Mouse (Mus musculus) midbrain, embryonic 12.5 days (tissue): Measurements from ENCODE around the gene Irf9. TPM values are rescaled to one million over a fixed set of nuclear protein-coding genes. Genes with fewer than 3 reads are reported as not detected.

ENCODE experiments used
- ATAC-seq: fragments of 200-750 bp; cut with Nextera tagmentation; 2 replicates; pipeline ENCODE4 v1.8.0; 2017; ENCODE audit warnings: low read depth, moderate TSS enrichment, moderate library complexity; ENCODE audit not compliant: low FRiP score
- H3K27ac ChIP-seq: fragments of 300-500 bp; sonication (generic); replicated peaks from 2 replicates; pipeline ENCODE4 v1.5.1; 2016; ENCODE audit warnings: mild to moderate bottlenecking
- H3K27me3 ChIP-seq: fragments of 300-500 bp; sonication (generic); 2 replicates; pipeline ENCODE4 v1.6.1; 2016; ENCODE audit warnings: mild to moderate bottlenecking
- H3K36me3 ChIP-seq: fragments of 300-500 bp; sonication (generic); 2 replicates; pipeline ENCODE4 v1.6.1; 2016
- H3K4me1 ChIP-seq: fragments of 300-500 bp; sonication (generic); 2 replicates; pipeline ENCODE4 v1.6.1; 2016
- H3K4me2 ChIP-seq: fragments of 300-500 bp; sonication (generic); replicated peaks from 2 replicates; pipeline ENCODE4 v1.6.1; 2016; ENCODE audit warnings: mild to moderate bottlenecking, moderate library complexity
- H3K4me3 ChIP-seq: fragments of 300-500 bp; sonication (generic); 2 replicates; pipeline ENCODE4 v1.5.1; 2016; ENCODE audit warnings: mild to moderate bottlenecking
- H3K9ac ChIP-seq: fragments of 300-500 bp; sonication (generic); replicated peaks from 2 replicates; pipeline ENCODE4 v1.6.1; 2016; ENCODE audit warnings: mild to moderate bottlenecking, moderate library complexity
- H3K9me3 ChIP-seq: fragments of 300-500 bp; sonication (generic); 2 replicates; pipeline ENCODE4 v1.6.1; 2016; ENCODE audit warnings: mild to moderate bottlenecking
- WGBS: fragments of 180-500 bp; shearing (Covaris S2); methylation state at CpG from one replicate; pipeline ENCODE4 v1.1.7; 2016; 5-methylcytosine and 5-hydroxymethylcytosine counted together
- polyA plus RNA-seq: library from polyadenylated mRNA; unstranded; fragments of >200 nt; fragmentation: Nextera tagmentation; extraction: Ambion mirVana; gene quantifications from 2 replicates; pipeline ENCODE4 v1.2.1, GENCODE M21; 2016

The Irf9 gene
- 9.4 and 11.5 TPM in 2 replicates for polyA plus RNA-seq

DNA sequence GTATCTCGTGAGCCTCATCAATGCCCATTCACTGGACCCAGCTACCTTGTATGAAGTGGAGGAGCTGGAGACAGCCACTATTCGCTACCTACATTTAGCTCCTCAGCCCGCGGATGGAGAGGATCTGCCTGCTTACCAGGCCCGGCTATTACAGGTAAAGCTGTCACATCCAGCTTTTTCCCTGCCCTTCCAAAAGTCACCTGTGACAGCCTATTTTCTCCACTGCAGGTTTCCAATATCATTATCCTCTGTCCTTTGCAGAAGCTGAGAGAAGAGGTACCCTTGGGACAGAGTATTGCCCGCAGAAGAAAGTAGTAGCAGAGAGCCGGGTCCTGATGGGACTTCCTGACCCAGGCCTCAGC, at the start of gene Irf9:
Gene Irf9, plus strand, starts transcription at position 301 of the 362 bp plus-strand sequence.
- Histone ChIP-seq H3K4me1 (peaks cover 10% of the 10 kb centered on the region; the same call in 1 of the 2 replicates), H3K27ac (no peak within 1 kb of the TSS), H3K4me3 (peak within 1 kb of the TSS; percentile 12; the same call in 1 of the 2 replicates), H3K36me3 (peaks cover 81% of the 10 kb centered on the region), H3K27me3 (no peaks in the 10 kb centered on the region), H3K9ac (peak within 1 kb of the TSS; percentile 39; the same call in 1 of the 2 replicates), H3K9me3 (no peaks in the 10 kb centered on the region), H3K4me2 (peak within 1 kb of the TSS; percentile 34)
- ATAC-seq = no peak
- WGBS = 89% methylated on average over 7 of the region's 7 CpGs

DNA sequence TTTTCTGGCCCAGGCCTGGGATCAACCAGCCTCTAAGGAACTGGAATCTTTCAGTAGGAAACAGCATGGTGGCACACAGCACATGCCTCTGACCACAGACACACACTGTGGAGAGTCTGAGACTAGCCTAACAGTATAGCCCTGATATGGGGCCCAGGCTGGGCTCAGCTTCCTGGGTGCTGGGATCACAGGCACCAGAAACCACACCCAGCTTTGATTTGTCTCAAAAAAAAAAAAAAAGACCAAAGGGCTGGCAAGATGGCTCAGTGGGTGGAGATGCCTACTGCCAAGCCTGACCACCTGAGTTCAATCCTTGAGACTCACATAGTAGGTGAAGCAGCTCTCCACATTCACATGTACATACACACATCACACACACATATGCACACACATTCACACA, 48.7 kb upstream of the Irf9 start:
- no peak for ATAC-seq
- Histone ChIP-seq H3K4me3 (no peak overlapping the region), H3K9me3 (no peaks in the 10 kb centered on the region), H3K36me3 (no peaks in the 10 kb centered on the region), H3K9ac (no peak overlapping the region), H3K4me2 (no peak overlapping the region), H3K27ac (no peak overlapping the region), H3K27me3 (no peaks in the 10 kb centered on the region), H3K4me1 (peaks cover 4% of the 10 kb centered on the region; the same call in 1 of the 2 replicates)

DNA sequence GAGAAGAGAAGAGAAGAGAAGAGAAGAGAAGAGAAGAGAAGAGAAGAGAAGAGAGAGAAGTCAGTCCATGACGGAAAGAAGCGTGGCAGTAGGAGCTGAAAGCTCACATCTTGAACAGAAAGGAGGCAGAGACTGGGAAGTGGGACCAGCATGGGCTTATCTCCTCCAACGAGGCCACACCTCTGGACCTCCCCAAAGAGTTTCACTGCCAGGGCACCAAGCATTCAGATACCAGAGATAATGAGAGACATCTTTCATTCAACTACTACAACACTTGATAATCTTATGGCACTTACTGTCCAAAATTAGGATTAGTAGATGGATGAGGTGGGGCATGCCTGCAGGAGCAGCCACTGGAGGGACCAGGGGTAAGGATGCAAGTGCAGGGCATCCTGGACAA, 47.6 kb upstream of the Irf9 start:
- 91% methylated on average over 3 of the region's 3 CpGs for WGBS
- H3K4me1 ChIP-seq = peaks cover 4% of the 10 kb centered on the region; the same call in 1 of the 2 replicates
- H3K27me3 ChIP-seq = no peaks in the 10 kb centered on the region
- no peaks in the 10 kb centered on the region for H3K9me3 ChIP-seq
- no peak overlapping the region for H3K27ac ChIP-seq
- no peak overlapping the region for H3K4me2 ChIP-seq
- no peak overlapping the region for H3K9ac ChIP-seq
- no peaks in the 10 kb centered on the region for H3K36me3 ChIP-seq
- ATAC-seq = no peak
- no peak overlapping the region for H3K4me3 ChIP-seq

DNA sequence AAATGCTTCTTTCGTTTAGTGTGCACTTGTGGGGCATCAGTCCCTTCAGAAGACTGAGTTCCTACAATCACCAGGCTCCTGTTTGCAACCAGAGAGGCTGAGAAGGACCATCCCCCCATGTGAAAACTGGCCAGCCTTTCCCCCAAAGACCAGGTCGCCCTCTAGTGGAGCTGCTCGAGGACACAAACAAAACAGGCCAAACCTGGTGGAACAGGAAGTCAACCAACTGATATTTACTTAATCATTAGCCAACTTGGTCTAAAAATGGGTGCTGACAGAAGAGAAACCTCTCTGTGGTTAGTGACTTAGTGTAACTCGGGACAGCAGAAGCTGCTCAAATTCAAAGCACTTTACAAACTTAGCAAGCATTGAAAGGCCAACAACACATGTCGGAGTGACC, 46.4 kb upstream of the Irf9 start:
- Histone ChIP-seq H3K9ac (no peak overlapping the region), H3K4me3 (no peak overlapping the region), H3K36me3 (no peaks in the 10 kb centered on the region), H3K27me3 (no peaks in the 10 kb centered on the region), H3K4me1 (peaks cover 15% of the 10 kb centered on the region), H3K4me2 (no peak overlapping the region), H3K27ac (no peak overlapping the region), H3K9me3 (no peaks in the 10 kb centered on the region)
- WGBS = 29% methylated on average over 5 of the region's 5 CpGs
- no peak for ATAC-seq

DNA sequence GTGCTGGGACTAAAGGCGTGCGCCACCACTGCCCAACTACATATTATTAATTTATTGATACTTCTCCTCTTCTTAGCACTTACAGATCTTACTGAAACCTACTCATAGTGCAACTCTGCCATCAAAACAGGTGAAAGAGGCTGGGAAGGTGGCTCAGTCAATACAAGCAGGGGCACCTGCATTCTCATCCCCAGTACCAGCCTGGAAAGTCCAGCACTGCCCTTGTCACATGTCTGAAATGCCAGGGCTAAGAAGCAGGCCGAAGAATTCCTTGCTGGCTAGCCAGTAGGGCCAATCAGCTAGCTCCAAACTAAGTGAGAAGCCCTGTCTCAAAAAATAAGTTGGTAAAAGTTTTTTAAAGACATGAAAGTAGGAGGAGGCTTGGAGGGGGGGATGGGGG, 45.8 kb upstream of the Irf9 start:
- Histone ChIP-seq H3K4me1 (peaks cover 18% of the 10 kb centered on the region), H3K9ac (no peak overlapping the region), H3K27me3 (no peaks in the 10 kb centered on the region), H3K27ac (no peak overlapping the region), H3K4me3 (no peak overlapping the region), H3K9me3 (no peaks in the 10 kb centered on the region), H3K36me3 (no peaks in the 10 kb centered on the region), H3K4me2 (no peak overlapping the region)
- no peak for ATAC-seq
- 90% methylated on average over 3 of the region's 3 CpGs for WGBS

DNA sequence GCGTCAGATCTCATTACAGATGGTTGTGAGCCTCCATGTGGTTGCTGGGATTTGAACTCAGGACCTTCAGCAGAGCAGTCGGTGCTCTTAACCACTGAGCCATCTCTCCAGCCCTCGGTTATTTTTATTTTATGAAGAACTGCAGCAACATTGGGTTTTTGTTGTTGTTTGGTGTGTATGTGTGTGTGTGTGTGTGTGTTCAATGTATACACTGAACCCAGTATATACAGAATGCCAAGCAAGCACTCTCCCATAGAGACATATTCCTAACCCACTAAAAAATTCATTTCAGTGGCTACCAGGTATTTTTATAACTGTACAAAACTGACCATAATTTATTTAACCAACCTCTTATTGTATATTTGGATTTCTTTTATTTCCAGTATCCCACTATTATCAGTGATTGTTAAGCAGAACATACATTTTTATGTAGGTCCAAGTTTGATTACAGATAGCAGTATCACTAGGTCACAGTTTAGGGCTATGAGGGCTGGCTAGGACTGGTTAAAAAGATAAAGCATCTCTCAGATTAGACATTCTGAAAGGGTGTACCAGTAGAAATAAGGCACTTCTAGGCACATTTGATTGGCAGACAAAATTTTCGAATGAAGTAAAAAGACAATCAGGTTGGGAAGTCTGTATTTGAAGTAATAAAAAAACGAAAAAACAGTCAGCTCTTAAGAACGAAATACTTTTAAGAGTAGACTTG, 44.5 kb upstream of the Irf9 start:
- ATAC-seq = no peak
- H3K4me2 ChIP-seq = peak overlapping the region; percentile 86
- H3K4me1 ChIP-seq = peaks cover 18% of the 10 kb centered on the region
- peak overlapping the region; percentile 74; the same call in 1 of the 2 replicates for H3K9ac ChIP-seq
- no peak overlapping the region for H3K27ac ChIP-seq
- H3K36me3 ChIP-seq = peaks cover 7% of the 10 kb centered on the region
- peak overlapping the region; percentile 65 for H3K4me3 ChIP-seq
- no peaks in the 10 kb centered on the region for H3K27me3 ChIP-seq
- WGBS = 63% methylated on average over 6 of the region's 6 CpGs
- no peaks in the 10 kb centered on the region for H3K9me3 ChIP-seq

DNA sequence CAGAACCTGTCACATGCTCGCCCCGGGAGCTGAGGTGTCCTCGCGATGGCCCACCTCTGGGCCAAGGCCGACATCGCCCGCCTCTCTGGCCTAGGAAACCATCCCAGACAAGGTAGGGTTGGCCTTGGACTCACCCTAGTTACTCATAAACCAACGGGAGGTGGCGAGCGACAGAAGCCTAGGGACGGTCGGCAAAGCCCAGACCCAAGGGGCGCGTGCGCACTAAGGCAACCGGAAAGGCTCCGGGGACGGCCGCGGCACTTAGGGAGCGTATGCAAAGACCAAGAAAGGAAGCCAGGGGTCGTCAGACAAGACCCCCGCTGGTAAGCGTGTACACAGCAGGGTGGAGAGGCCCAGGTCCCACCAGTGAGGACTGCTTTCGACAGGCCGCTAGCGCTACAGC, 43.6 kb upstream of the Irf9 start, which contains the start of gene Dcaf11:
Gene Dcaf11, plus strand, starts transcription at position 208 of the 403 bp plus-strand sequence.
- peak; percentile 79 for ATAC-seq
- Histone ChIP-seq H3K4me3 (peak within 1 kb of the TSS; percentile 65), H3K9me3 (no peaks in the 10 kb centered on the region), H3K4me1 (peaks cover 18% of the 10 kb centered on the region), H3K9ac (peak within 1 kb of the TSS; percentile 74), H3K27ac (peak within 1 kb of the TSS; percentile 98), H3K4me2 (peak within 1 kb of the TSS; percentile 86), H3K36me3 (peaks cover 16% of the 10 kb centered on the region), H3K27me3 (no peaks in the 10 kb centered on the region)
- WGBS = under 1% methylated on average over 27 of the region's 27 CpGs

DNA sequence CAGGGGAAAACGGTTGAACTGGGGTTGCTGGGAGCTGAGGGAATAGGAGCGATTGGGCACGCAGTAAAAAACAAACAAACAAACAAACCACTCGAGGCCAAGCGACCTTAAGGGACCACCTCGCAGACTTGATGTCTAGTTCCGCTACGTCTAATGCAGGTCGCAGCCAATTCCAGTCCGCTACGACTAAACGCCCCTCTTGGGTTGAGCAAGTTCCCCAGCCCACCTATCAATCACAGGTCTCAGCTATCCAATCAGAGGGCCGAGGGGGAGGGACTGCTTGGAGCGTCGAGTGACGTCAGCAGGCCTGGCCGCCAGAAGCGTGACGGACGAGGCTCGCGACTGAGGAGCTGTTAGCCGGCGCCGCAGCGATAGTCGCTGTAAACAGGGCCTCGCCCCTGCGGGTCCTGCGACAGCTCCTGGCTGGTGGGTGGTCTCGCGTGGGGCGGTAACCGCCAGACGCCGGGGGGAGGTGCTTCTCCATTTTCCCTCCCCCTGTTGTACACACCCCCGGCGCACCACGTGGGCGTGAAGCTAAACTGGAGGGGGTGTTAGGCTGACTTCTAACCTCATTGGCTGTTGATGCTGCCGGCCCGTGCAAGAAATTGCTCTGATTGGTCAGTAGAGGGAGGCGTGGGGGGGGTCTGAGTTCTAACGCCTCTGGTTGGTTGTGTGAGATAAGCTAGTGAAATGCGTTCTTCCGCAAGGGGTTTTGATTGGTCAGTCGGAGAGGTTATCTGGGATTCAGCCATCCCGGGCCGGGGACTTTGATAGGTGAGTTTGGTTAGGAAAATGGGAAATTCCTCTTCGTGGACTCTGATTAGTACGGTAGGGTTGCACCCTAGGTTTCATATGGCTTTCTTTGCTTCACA, 42.9 kb upstream of the Irf9 start, which contains the start of gene A730061H03Rik:
Gene A730061H03Rik, minus strand, starts transcription at position 205 of the 872 bp plus-strand sequence.
- Histone ChIP-seq H3K9me3 (no peaks in the 10 kb centered on the region), H3K4me2 (peak within 1 kb of the TSS; percentile 86), H3K27me3 (no peaks in the 10 kb centered on the region), H3K4me3 (peak within 1 kb of the TSS; percentile 65), H3K9ac (peak within 1 kb of the TSS; percentile 74), H3K27ac (peak within 1 kb of the TSS; percentile 98), H3K36me3 (peaks cover 22% of the 10 kb centered on the region), H3K4me1 (peaks cover 18% of the 10 kb centered on the region)
- ATAC-seq = peak; percentile 96
- WGBS = under 1% methylated on average over 51 of the region's 51 CpGs

DNA sequence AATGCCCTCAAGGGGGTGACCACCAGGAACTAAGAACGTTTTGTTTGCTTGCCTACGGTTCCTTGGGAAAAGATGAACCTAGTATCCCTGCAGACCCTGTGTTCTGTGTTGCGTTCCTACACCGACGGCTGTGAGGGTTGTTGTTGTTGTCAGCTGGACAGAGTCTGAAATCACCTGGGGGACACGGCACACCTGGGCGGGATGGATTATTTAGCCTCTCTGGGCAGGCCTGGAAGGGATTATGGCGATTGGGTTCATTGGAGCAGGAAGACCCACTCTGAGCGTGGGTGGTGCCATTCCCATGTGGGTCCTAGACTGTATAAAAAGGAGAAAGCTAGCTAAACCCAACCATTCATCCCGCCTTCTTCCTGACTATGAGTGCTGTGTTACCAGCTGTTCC, 41.5 kb upstream of the Irf9 start:
- H3K36me3 ChIP-seq = peaks cover 37% of the 10 kb centered on the region
- no peaks in the 10 kb centered on the region for H3K27me3 ChIP-seq
- H3K4me3 ChIP-seq = no peak overlapping the region
- no peak overlapping the region for H3K9ac ChIP-seq
- 91% methylated on average over 10 of the region's 10 CpGs for WGBS
- no peak overlapping the region for H3K27ac ChIP-seq
- ATAC-seq = no peak
- peak overlapping the region; percentile 86 for H3K4me2 ChIP-seq
- H3K4me1 ChIP-seq = peaks cover 17% of the 10 kb centered on the region
- no peaks in the 10 kb centered on the region for H3K9me3 ChIP-seq

DNA sequence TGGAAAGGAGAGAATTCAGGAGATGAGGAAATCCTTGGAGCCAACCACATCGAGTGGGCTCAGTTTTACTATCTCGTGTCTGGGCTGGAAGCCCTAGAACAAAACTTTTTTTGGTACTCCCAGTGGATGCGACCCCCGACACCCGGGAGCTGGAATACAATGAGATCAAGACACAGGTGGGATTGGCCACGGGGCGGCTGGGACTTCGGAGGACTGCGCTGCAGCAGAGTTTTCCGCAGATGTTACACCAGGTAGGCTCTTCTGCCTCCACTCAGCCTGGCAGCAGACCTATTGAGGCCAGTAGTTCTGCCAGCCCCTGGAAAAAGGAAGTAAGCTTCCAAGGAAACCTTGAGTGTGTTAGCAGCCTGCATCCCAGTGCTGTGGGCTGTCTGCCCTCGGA, 40.1 kb upstream of the Irf9 start:
- H3K27me3 ChIP-seq = no peaks in the 10 kb centered on the region
- no peaks in the 10 kb centered on the region for H3K9me3 ChIP-seq
- WGBS = 93% methylated on average over 11 of the region's 11 CpGs
- H3K9ac ChIP-seq = no peak overlapping the region
- peaks cover 50% of the 10 kb centered on the region for H3K36me3 ChIP-seq
- ATAC-seq = no peak
- H3K4me1 ChIP-seq = peaks cover 16% of the 10 kb centered on the region
- H3K27ac ChIP-seq = no peak overlapping the region
- no peak overlapping the region for H3K4me3 ChIP-seq
- no peak overlapping the region for H3K4me2 ChIP-seq

DNA sequence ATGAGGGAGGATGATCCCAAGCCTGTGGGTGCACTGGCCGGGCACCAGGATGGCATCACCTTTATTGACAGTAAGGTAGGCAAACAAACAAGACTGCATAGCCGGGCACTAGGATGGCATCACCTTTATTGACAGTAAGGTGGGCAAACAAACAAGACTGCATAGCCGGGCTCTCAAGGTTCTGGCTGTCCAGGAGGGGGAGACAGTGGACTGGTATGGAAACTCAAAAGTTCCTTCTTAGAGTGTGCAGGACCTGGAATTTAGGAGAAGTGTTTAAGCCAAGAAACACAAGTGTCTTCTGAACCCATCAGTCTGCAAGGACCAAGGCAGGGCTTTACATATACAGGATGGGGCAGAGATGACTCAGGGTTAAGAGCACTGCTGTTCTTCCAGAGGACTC, 37.6 kb upstream of the Irf9 start:
- ATAC-seq = no peak
- Histone ChIP-seq H3K4me3 (no peak overlapping the region), H3K9me3 (no peaks in the 10 kb centered on the region), H3K9ac (no peak overlapping the region), H3K4me2 (no peak overlapping the region), H3K27ac (no peak overlapping the region), H3K36me3 (peaks cover 73% of the 10 kb centered on the region), H3K27me3 (no peaks in the 10 kb centered on the region), H3K4me1 (peaks cover 13% of the 10 kb centered on the region)
- whole genome bisulfite sequencing = 86% methylated on average over 3 of the region's 3 CpGs

DNA sequence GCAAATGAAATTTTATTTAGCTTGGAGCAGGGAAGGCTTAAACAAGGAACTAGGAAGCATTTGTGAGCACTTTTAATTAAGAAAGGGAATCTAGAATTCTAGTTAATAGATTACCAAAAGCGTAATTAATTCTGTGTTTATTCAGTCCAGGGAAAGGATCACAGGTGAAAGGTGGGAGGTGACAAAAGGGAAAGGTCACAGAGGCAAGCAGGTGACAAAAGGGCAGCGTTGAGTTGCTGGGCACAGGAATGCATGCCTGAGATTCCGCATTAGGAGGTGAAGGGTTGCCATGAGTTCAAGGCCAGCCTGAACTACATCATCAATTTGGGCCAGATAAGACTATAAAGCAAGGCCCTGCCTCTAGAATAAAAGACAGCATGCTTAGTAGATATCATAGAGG, 35.9 kb upstream of the Irf9 start:
- ATAC-seq = no peak

More for the DNA sequence above, 35.9 kb upstream of the Irf9 start:
- peaks cover 74% of the 10 kb centered on the region for H3K36me3 ChIP-seq
- H3K9ac ChIP-seq = no peak overlapping the region
- no peak overlapping the region for H3K4me2 ChIP-seq
- WGBS = 90% methylated on average over 3 of the region's 3 CpGs
- no peaks in the 10 kb centered on the region for H3K4me1 ChIP-seq
- H3K27ac ChIP-seq = no peak overlapping the region
- H3K27me3 ChIP-seq = no peaks in the 10 kb centered on the region
- H3K9me3 ChIP-seq = no peaks in the 10 kb centered on the region
- H3K4me3 ChIP-seq = no peak overlapping the region
